Mouse (Mus musculus): ENCODE measurements at regions not wholly inside any gene's neighbourhood (a gene's known extent, or its start where the extent isn't known, plus 50 kb on each side); places are given as distances from the start of the nearest gene placed in this dataset.

DNA sequence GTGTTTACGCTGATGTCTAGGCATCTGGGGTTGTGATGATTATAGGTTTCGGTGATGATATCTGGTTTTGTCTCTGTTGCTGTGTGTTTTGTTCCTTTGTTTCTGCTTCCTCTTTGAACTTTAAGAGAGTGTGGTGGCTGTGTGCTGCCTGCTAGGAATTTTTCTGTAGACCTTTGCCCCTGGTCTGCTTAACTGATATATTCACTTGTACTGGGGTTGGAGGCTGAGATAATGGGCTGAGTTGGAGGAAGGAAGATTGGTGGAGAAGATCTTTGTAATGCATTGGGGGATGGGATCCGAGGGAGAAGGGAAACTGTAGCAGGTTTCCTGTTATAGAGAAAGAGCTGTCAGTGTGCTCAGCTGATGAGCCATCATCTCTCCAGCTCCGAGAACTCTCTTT is 55.8 kb downstream of the Mid1ip1 start:
- peak; percentile 8 for DNase-seq
- Histone ChIP-seq H3K4me1 (ENCODE audit: control insufficient read depth, insufficient read depth, low read length) (no peaks in the 10 kb centered on the region), H3K36me3 (ENCODE audit: control insufficient read depth, insufficient read depth, low read length) (no peaks in the 10 kb centered on the region), H3K27me3 (replicated peaks; ENCODE audit: control insufficient read depth, insufficient read depth, low read length) (no peaks in the 10 kb centered on the region), H3K27ac (ENCODE audit: insufficient read depth, low read depth, low read length) (no peak overlapping the region), H3K4me3 (ENCODE audit: insufficient read depth, low read depth, low read length) (no peak overlapping the region)
- 63% methylated on average over 4 of the region's 4 CpGs for WGBS
- no peak for TF ChIP-seq POLR2A (IDR thresholded peaks at IDR 0.05; ENCODE audit: low read depth, low read length)
- no peak for TF ChIP-seq CTCF (conservative IDR thresholded peaks at IDR 0.05; ENCODE audit: insufficient read depth, insufficient read length, low read depth, low read length)

DNA sequence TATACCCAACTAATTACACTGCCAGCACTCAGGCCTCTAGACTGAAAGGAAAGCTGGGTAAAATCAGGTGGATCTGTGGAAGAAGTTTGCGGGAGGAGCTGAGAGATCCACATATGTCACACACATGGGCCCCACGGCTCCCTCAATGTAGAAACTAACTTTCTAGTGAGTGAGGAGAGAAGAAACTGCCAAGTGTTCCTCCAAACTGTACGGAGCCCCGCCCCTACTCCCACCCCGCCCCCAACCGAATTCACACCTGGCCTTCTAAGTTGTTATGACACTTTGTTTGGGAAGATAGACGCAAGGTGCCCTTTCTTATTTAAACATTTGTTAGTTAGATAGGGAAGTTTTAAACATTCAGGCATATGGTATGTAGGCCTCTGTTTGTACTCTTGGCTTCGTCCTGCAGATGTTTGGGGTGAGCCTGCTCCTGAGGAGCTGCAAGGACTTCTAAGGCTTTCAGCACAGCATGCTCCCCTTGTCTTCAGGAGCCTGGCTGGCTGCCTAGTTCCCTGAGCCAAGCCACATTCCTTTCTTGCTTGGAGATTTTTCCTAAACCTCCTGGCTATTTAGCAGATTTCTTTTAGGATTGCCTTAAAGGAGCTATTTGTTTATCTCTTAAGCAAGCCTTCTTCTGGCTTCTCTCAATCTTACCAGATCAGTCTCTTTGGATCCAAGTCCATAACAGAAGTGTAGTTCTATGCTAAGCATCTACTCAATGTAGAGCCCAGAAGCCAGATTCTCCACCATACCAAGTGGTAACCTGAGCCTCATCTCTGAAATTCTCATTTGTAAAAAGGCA is 61.1 kb downstream of the Mid1ip1 start:
- WGBS, result 72% methylated on average over 8 of the region's 8 CpGs
- TF ChIP-seq POLR2A (IDR thresholded peaks at IDR 0.05; ENCODE audit: low read depth, low read length) (no peak), CTCF (conservative IDR thresholded peaks at IDR 0.05; ENCODE audit: insufficient read depth, insufficient read length, low read depth, low read length) (no peak)
- DNase-seq, result peak; percentile 31
- Histone ChIP-seq H3K4me3 (ENCODE audit: insufficient read depth, low read depth, low read length) (no peak overlapping the region), H3K36me3 (ENCODE audit: control insufficient read depth, insufficient read depth, low read length) (no peaks in the 10 kb centered on the region), H3K27ac (ENCODE audit: insufficient read depth, low read depth, low read length) (no peak overlapping the region), H3K4me1 (ENCODE audit: control insufficient read depth, insufficient read depth, low read length) (no peaks in the 10 kb centered on the region), H3K27me3 (replicated peaks; ENCODE audit: control insufficient read depth, insufficient read depth, low read length) (no peaks in the 10 kb centered on the region)

DNA sequence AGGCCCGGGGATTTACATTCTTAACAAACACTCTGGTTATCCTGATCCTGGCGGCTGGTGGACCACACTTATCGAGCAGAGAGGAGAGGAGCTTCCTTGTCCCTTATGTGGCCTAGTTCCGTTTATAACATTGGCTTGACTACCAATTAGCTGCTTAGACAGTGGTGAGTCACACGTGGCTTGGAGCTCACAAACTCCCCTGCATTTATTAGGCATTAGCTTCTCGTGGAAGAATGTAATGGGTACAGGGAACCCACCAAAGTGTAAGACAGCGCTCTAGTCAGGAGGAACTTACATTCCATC is 61.7 kb downstream of the Mid1ip1 start:
- H3K36me3 ChIP-seq (ENCODE audit: control insufficient read depth, insufficient read depth, low read length), result no peaks in the 10 kb centered on the region
- TF ChIP-seq CTCF (conservative IDR thresholded peaks at IDR 0.05; ENCODE audit: insufficient read depth, insufficient read length, low read depth, low read length) (no peak), POLR2A (IDR thresholded peaks at IDR 0.05; ENCODE audit: low read depth, low read length) (no peak)
- H3K4me1 ChIP-seq (ENCODE audit: control insufficient read depth, insufficient read depth, low read length), result no peaks in the 10 kb centered on the region
- WGBS, result 69% methylated on average over 7 of the region's 7 CpGs
- no peak for DNase-seq
- no peak overlapping the region for H3K4me3 ChIP-seq (ENCODE audit: insufficient read depth, low read depth, low read length)
- no peak overlapping the region for H3K27ac ChIP-seq (ENCODE audit: insufficient read depth, low read depth, low read length)
- H3K27me3 ChIP-seq (replicated peaks; ENCODE audit: control insufficient read depth, insufficient read depth, low read length), result no peaks in the 10 kb centered on the region

DNA sequence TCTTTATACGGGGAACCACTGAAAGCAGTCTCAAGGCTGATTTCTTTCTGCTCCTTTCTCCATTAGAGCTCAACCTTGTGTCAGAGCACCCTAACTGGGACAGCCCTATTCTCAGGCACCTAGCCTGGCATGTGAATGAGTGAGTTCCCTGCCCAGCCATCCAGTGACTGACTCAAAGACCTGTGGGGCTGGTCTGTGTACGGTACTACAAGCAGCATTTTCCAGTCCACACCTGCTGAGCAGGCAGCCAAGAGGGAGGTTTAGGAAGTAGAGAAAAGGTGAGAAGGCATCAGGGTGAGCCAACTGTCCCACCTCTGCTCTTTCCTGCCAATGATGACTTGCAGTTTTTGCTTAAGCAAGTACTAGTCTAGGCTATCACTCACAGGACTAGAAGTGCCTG is 63.2 kb downstream of the Mid1ip1 start:
- TF ChIP-seq CTCF (conservative IDR thresholded peaks at IDR 0.05; ENCODE audit: insufficient read depth, insufficient read length, low read depth, low read length), result no peak
- no peak for TF ChIP-seq POLR2A (IDR thresholded peaks at IDR 0.05; ENCODE audit: low read depth, low read length)
- H3K27ac ChIP-seq (ENCODE audit: insufficient read depth, low read depth, low read length), result no peak overlapping the region
- peak; percentile 14 for DNase-seq
- H3K4me1 ChIP-seq (ENCODE audit: control insufficient read depth, insufficient read depth, low read length), result no peaks in the 10 kb centered on the region
- no peak overlapping the region for H3K4me3 ChIP-seq (ENCODE audit: insufficient read depth, low read depth, low read length)
- H3K27me3 ChIP-seq (replicated peaks; ENCODE audit: control insufficient read depth, insufficient read depth, low read length), result no peaks in the 10 kb centered on the region
- WGBS, result 67% methylated on average over 2 of the region's 2 CpGs
- H3K36me3 ChIP-seq (ENCODE audit: control insufficient read depth, insufficient read depth, low read length), result no peaks in the 10 kb centered on the region

DNA sequence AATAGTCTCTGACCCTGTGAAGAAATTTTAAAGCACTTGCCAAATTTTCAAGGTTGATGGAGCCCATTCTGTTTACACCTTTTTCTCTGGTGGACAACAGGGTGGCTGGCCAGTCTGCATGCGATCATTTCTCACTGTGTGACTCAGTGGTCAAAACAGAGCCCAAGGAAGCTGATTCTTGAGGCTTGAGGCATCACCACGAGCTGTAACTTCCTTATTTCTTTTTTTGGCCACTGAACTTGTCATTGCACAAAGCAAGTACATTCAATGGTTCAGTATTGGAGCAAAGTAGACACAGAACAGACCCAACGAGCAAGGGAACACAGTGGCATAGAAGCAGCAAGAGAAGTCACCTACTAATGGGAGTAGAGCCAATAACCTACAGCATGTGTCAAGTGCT is 71.5 kb downstream of the Mid1ip1 start:
- 81% methylated on average over 3 of the region's 3 CpGs for WGBS
- TF ChIP-seq CTCF (conservative IDR thresholded peaks at IDR 0.05; ENCODE audit: insufficient read depth, insufficient read length, low read depth, low read length), result no peak
- TF ChIP-seq POLR2A (IDR thresholded peaks at IDR 0.05; ENCODE audit: low read depth, low read length), result no peak

DNA sequence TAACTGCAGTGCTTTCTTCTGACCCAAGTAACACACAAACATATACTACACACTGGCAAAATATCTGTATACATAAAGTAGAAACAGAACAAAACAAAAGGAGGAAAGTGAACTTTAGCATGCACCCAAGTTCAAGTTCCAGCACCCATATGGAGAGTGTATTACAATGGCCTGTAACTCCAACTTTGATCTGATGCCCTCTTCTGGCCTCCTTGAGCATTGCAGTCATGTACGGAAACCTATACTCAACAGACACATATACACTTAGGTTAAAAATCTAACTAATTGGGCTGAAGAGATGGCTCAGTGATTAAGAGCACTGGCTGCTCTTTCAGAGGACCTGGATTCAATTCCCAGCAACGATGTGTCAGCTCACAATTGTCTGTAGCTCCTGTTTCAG is 72.2 kb downstream of the Mid1ip1 start:
- Histone ChIP-seq H3K4me1 (ENCODE audit: control insufficient read depth, insufficient read depth, low read length) (no peaks in the 10 kb centered on the region), H3K4me3 (ENCODE audit: insufficient read depth, low read depth, low read length) (no peak overlapping the region), H3K36me3 (ENCODE audit: control insufficient read depth, insufficient read depth, low read length) (no peaks in the 10 kb centered on the region), H3K27me3 (replicated peaks; ENCODE audit: control insufficient read depth, insufficient read depth, low read length) (no peaks in the 10 kb centered on the region), H3K27ac (ENCODE audit: insufficient read depth, low read depth, low read length) (no peak overlapping the region)
- 93% methylated on average over 2 of the region's 2 CpGs for WGBS
- TF ChIP-seq CTCF (conservative IDR thresholded peaks at IDR 0.05; ENCODE audit: insufficient read depth, insufficient read length, low read depth, low read length), result no peak
- no peak for TF ChIP-seq POLR2A (IDR thresholded peaks at IDR 0.05; ENCODE audit: low read depth, low read length)
- no peak for DNase-seq

More for the DNA sequence above, 71.5 kb downstream of the Mid1ip1 start:
- no peak overlapping the region for H3K27ac ChIP-seq (ENCODE audit: insufficient read depth, low read depth, low read length)
- no peaks in the 10 kb centered on the region for H3K36me3 ChIP-seq (ENCODE audit: control insufficient read depth, insufficient read depth, low read length)
- no peak overlapping the region for H3K4me3 ChIP-seq (ENCODE audit: insufficient read depth, low read depth, low read length)
- no peaks in the 10 kb centered on the region for H3K27me3 ChIP-seq (replicated peaks; ENCODE audit: control insufficient read depth, insufficient read depth, low read length)
- H3K4me1 ChIP-seq (ENCODE audit: control insufficient read depth, insufficient read depth, low read length), result no peaks in the 10 kb centered on the region
- DNase-seq, result no peak

DNA sequence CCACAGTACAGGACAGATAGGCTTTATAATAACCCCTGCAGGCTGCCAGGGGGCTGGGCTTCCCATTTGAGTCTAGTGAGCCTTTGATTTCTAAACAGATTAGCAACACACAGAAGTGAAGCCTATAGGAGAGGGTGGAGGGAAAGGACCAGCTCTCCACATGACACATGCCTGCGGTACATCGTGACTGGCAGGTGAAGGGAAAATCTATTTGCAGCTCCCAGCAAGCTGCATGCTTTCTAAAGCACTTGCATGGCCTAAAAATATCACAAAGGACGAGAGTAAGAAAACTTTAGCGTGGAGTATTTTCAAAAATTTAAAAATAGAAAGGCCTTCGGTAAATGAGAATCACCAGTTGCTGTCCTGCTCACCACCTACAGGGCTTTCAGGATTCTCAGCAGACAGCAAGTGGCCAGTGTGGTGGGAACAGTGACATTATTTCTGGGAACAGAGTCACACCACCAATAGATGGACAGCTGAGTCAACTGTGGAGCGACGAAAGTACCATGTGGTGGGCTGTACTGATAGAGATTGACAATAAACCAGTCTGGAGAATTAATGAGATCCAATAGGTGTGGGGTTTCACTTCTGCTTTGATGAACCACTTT is 105.6 kb downstream of the Mid1ip1 start:
- H3K4me3 ChIP-seq (ENCODE audit: insufficient read depth, low read depth, low read length), result no peak overlapping the region
- no peak for DNase-seq
- no peaks in the 10 kb centered on the region for H3K36me3 ChIP-seq (ENCODE audit: control insufficient read depth, insufficient read depth, low read length)
- no peaks in the 10 kb centered on the region for H3K27me3 ChIP-seq (replicated peaks; ENCODE audit: control insufficient read depth, insufficient read depth, low read length)
- no peak overlapping the region for H3K27ac ChIP-seq (ENCODE audit: insufficient read depth, low read depth, low read length)
- WGBS, result 92% methylated on average over 7 of the region's 7 CpGs
- no peak for TF ChIP-seq POLR2A (IDR thresholded peaks at IDR 0.05; ENCODE audit: low read depth, low read length)
- TF ChIP-seq CTCF (conservative IDR thresholded peaks at IDR 0.05; ENCODE audit: insufficient read depth, insufficient read length, low read depth, low read length), result no peak
- H3K4me1 ChIP-seq (ENCODE audit: control insufficient read depth, insufficient read depth, low read length), result no peaks in the 10 kb centered on the region
